Mouse (Mus musculus) frontal cortex, postnatal 10 days (tissue): ENCODE data around the gene Usp4.
A peak's percentile ranks its signal among the peaks of the same experiment; 100 is the strongest.

Experiments used
- DNase-seq, 2 experiments: peaks; one replicate each; pipeline ENCODE4 v3.0.0; 2022; ENCODE audit warnings: low spot score in 2 of 2, mixed read lengths in 1 of 2

Gene Usp4

GRCm38 (mm10) chr9:108411381-108411942, 63.8 kb downstream of the Usp4 start:
- DNase-seq, result peak in 1 of 2 experiments; percentile 43

GRCm38 (mm10) chr9:108412221-108412620, 64.6 kb downstream of the Usp4 start:
- DNase-seq, result no peak

GRCm38 (mm10) chr9:108428384-108428783, 80.7 kb downstream of the Usp4 start, which contains the start of gene Ccdc36:
Gene Ccdc36 (minus strand): TSS chr9:108428484.
- no peak for DNase-seq

GRCm38 (mm10) chr9:108431431-108432067, 83.9 kb downstream of the Usp4 start:
- no peak for DNase-seq

- no peak for DNase-seq
Observed at GRCm38 (mm10) chr9:108436182-108436581, 88.5 kb downstream of the Usp4 start, which contains the start of gene BC048562. Gene BC048562 (plus strand): TSS chr9:108436482.

- no peak for DNase-seq
Observed at GRCm38 (mm10) chr9:108439176-108439575, 91.5 kb downstream of the Usp4 start.

- no peak for DNase-seq
Observed at GRCm38 (mm10) chr9:108440485-108440884, 92.8 kb downstream of the Usp4 start.

- DNase-seq, result no peak
Observed at GRCm38 (mm10) chr9:108441236-108441919, 93.7 kb downstream of the Usp4 start.
